Mouse (Mus musculus): ENCODE measurements around the gene Aph1c.

GRCm38 (mm10) chr9:66834318-66835096 lies at the start of gene Aph1c:
- no peak for TF ChIP-seq ZMIZ1 (IDR thresholded peaks at IDR 0.05; ENCODE audit: low read depth, low read length)
- no peak for TF ChIP-seq CTCF (conservative IDR thresholded peaks at IDR 0.05 in 1 of 2, IDR thresholded peaks at IDR 0.05 in 1 of 2; ENCODE audit: low read depth in 2 of 2, low read length in 2 of 2)
- TF ChIP-seq POLR2A (IDR thresholded peaks at IDR 0.05; ENCODE audit: low read depth, low read length), result no peak
- no peak for TF ChIP-seq MXI1 (IDR thresholded peaks at IDR 0.05; ENCODE audit: low read depth, low read length)
- TF ChIP-seq MEF2A (IDR thresholded peaks at IDR 0.05; ENCODE audit: borderline replicate concordance, low read depth, low read length), result no peak
- TF ChIP-seq MAX (IDR thresholded peaks at IDR 0.05; ENCODE audit: low read length), result no peak
- no peak for TF ChIP-seq CHD1 (IDR thresholded peaks at IDR 0.05; ENCODE audit: low read depth, low read length)
- no peak for TF ChIP-seq USF1 (IDR thresholded peaks at IDR 0.05; ENCODE audit: low read depth, low read length)
- TF ChIP-seq ETS1 (conservative IDR thresholded peaks at IDR 0.05; ENCODE audit: low read depth, low read length), result no peak
- no peak for TF ChIP-seq NELFE (IDR thresholded peaks at IDR 0.05; ENCODE audit: low read depth, low read length)
- TF ChIP-seq SIN3A (IDR thresholded peaks at IDR 0.05; ENCODE audit: low read length), result no peak
- no peak for TF ChIP-seq EP300 (IDR thresholded peaks at IDR 0.05; ENCODE audit: low read length)
- TF ChIP-seq MAFK (IDR thresholded peaks at IDR 0.05; ENCODE audit: insufficient replicate concordance, low read length), result no peak

All from CH12.LX (cell line).